Mouse (Mus musculus) cerebellum, adult 2 months (tissue): Measurements from ENCODE around the gene Foxk1.

Experiments used
- CTCF ChIP-seq: fragments of 200-500 bp; IDR thresholded peaks from 2 replicates; pipeline ENCODE4 v1.5.1; 2011; ENCODE audit warnings: low read depth, mild to moderate bottlenecking, control low read depth, low read length, moderate library complexity, borderline replicate concordance; ENCODE audit not compliant: insufficient read depth
- POLR2A ChIP-seq: fragments of 200-500 bp; IDR thresholded peaks from 2 replicates; pipeline ENCODE4 v1.6.1; 2011; ENCODE audit warnings: low read length, control low read depth, borderline replicate concordance; ENCODE audit not compliant: insufficient read depth

GRCm38 (mm10) chr5:142495321-142496096, 94.2 kb downstream of the Foxk1 start:
- TF ChIP-seq CTCF (0 out of 2 replicates have a peak, but pooled peaks have one; percentile 22), POLR2A (no peak)
